Mouse (Mus musculus): ENCODE measurements at regions not wholly inside any gene's neighbourhood (a gene's known extent, or its start where the extent isn't known, plus 50 kb on each side); places are given as distances from the start of the nearest gene placed in this dataset.

- WGBS, result 57% methylated on average over 4 of the region's 4 CpGs
- H3K9me3 ChIP-seq (replicated peaks), result no peaks in the 10 kb centered on the region
- peaks cover 16% of the 10 kb centered on the region for H3K4me1 ChIP-seq
- no peak overlapping the region for H3K4me3 ChIP-seq
- H3K27ac ChIP-seq (replicated peaks), result no peak overlapping the region
- no peaks in the 10 kb centered on the region for H3K27me3 ChIP-seq (ENCODE audit: low read depth, poor library complexity, severe bottlenecking)
- DNase-seq (ENCODE audit: low spot score), result peak; percentile 50
- H3K36me3 ChIP-seq, result no peaks in the 10 kb centered on the region
Observed at GRCm38 (mm10) chr7:111969198-111969887, 54.0 kb upstream of the Usp47 start.

GRCm38 (mm10) chr7:111968261-111968660, 55.0 kb upstream of the Usp47 start:
- Histone ChIP-seq H3K4me1 (peaks cover 16% of the 10 kb centered on the region), H3K27ac (replicated peaks) (no peak overlapping the region), H3K27me3 (ENCODE audit: low read depth, poor library complexity, severe bottlenecking) (no peaks in the 10 kb centered on the region), H3K36me3 (no peaks in the 10 kb centered on the region), H3K4me3 (no peak overlapping the region), H3K9me3 (replicated peaks) (no peaks in the 10 kb centered on the region)
- WGBS, result 48% methylated on average over 5 of the region's 5 CpGs
- no peak for DNase-seq (ENCODE audit: low spot score)

GRCm38 (mm10) chr7:111966716-111967115, 56.6 kb upstream of the Usp47 start:
- 86% methylated on average over 3 of the region's 3 CpGs for WGBS
- Histone ChIP-seq H3K27ac (replicated peaks) (no peak overlapping the region), H3K36me3 (no peaks in the 10 kb centered on the region), H3K27me3 (ENCODE audit: low read depth, poor library complexity, severe bottlenecking) (no peaks in the 10 kb centered on the region), H3K4me1 (peaks cover 16% of the 10 kb centered on the region), H3K4me3 (no peak overlapping the region), H3K9me3 (replicated peaks) (no peaks in the 10 kb centered on the region)
- no peak for DNase-seq (ENCODE audit: low spot score)

GRCm38 (mm10) chr7:111963969-111964368, 59.3 kb upstream of the Usp47 start:
- Histone ChIP-seq H3K4me1 (peaks cover 14% of the 10 kb centered on the region), H3K36me3 (no peaks in the 10 kb centered on the region), H3K27ac (replicated peaks) (no peak overlapping the region), H3K9me3 (replicated peaks) (no peaks in the 10 kb centered on the region), H3K27me3 (ENCODE audit: low read depth, poor library complexity, severe bottlenecking) (no peaks in the 10 kb centered on the region), H3K4me3 (no peak overlapping the region)
- no peak for DNase-seq (ENCODE audit: low spot score)
- WGBS, result 95% methylated on average over 1 of the region's 1 CpGs

GRCm38 (mm10) chr7:111959977-111960376, 63.3 kb upstream of the Usp47 start:
- WGBS, result 85% methylated on average over 3 of the region's 3 CpGs
- no peak overlapping the region for H3K27ac ChIP-seq (replicated peaks)
- H3K4me3 ChIP-seq, result no peak overlapping the region
- no peaks in the 10 kb centered on the region for H3K4me1 ChIP-seq
- H3K36me3 ChIP-seq, result no peaks in the 10 kb centered on the region
- no peaks in the 10 kb centered on the region for H3K9me3 ChIP-seq (replicated peaks)
- no peaks in the 10 kb centered on the region for H3K27me3 ChIP-seq (ENCODE audit: low read depth, poor library complexity, severe bottlenecking)
- no peak for DNase-seq (ENCODE audit: low spot score)

- no peak for DNase-seq (ENCODE audit: low spot score)
- H3K27ac ChIP-seq (replicated peaks), result no peak overlapping the region
- WGBS, result 76% methylated on average over 2 of the region's 2 CpGs
Observed at GRCm38 (mm10) chr7:111956671-111957070, 66.6 kb upstream of the Usp47 start.

GRCm38 (mm10) chr7:111939631-111940030, 83.7 kb upstream of the Usp47 start:
- H3K9me3 ChIP-seq (replicated peaks), result no peaks in the 10 kb centered on the region
- WGBS, result 91% methylated on average over 4 of the region's 4 CpGs

More at GRCm38 (mm10) chr7:111956671-111957070, 66.6 kb upstream of the Usp47 start:
- Histone ChIP-seq H3K9me3 (replicated peaks) (no peaks in the 10 kb centered on the region), H3K27me3 (ENCODE audit: low read depth, poor library complexity, severe bottlenecking) (no peaks in the 10 kb centered on the region), H3K4me1 (no peaks in the 10 kb centered on the region), H3K36me3 (no peaks in the 10 kb centered on the region), H3K4me3 (no peak overlapping the region)

GRCm38 (mm10) chr7:111937547-111937946, 85.8 kb upstream of the Usp47 start:
- no peak for DNase-seq (ENCODE audit: low spot score)
- no peak overlapping the region for H3K27ac ChIP-seq (replicated peaks)
- no peaks in the 10 kb centered on the region for H3K4me1 ChIP-seq
- 85% methylated on average over 3 of the region's 3 CpGs for WGBS
- H3K36me3 ChIP-seq, result no peaks in the 10 kb centered on the region
- H3K9me3 ChIP-seq (replicated peaks), result no peaks in the 10 kb centered on the region
- H3K27me3 ChIP-seq (ENCODE audit: low read depth, poor library complexity, severe bottlenecking), result no peaks in the 10 kb centered on the region
- no peak overlapping the region for H3K4me3 ChIP-seq

More at GRCm38 (mm10) chr7:111939631-111940030, 83.7 kb upstream of the Usp47 start:
- Histone ChIP-seq H3K4me3 (no peak overlapping the region), H3K4me1 (no peaks in the 10 kb centered on the region), H3K36me3 (no peaks in the 10 kb centered on the region), H3K27me3 (ENCODE audit: low read depth, poor library complexity, severe bottlenecking) (no peaks in the 10 kb centered on the region), H3K27ac (replicated peaks) (no peak overlapping the region)
- no peak for DNase-seq (ENCODE audit: low spot score)

- 85% methylated on average over 2 of the region's 2 CpGs for WGBS
- no peak for DNase-seq (ENCODE audit: low spot score)
- H3K36me3 ChIP-seq, result no peaks in the 10 kb centered on the region
- no peaks in the 10 kb centered on the region for H3K4me1 ChIP-seq
- no peaks in the 10 kb centered on the region for H3K27me3 ChIP-seq (ENCODE audit: low read depth, poor library complexity, severe bottlenecking)
- no peak overlapping the region for H3K4me3 ChIP-seq
- H3K9me3 ChIP-seq (replicated peaks), result no peaks in the 10 kb centered on the region
- H3K27ac ChIP-seq (replicated peaks), result no peak overlapping the region
Observed at GRCm38 (mm10) chr7:111937102-111937501, 86.2 kb upstream of the Usp47 start.

GRCm38 (mm10) chr7:111932725-111933124, 90.6 kb upstream of the Usp47 start:
- Histone ChIP-seq H3K4me1 (no peaks in the 10 kb centered on the region), H3K9me3 (replicated peaks) (no peaks in the 10 kb centered on the region), H3K27me3 (ENCODE audit: low read depth, poor library complexity, severe bottlenecking) (no peaks in the 10 kb centered on the region), H3K4me3 (no peak overlapping the region), H3K27ac (replicated peaks) (no peak overlapping the region), H3K36me3 (no peaks in the 10 kb centered on the region)
- no peak for DNase-seq (ENCODE audit: low spot score)
- 95% methylated on average over 2 of the region's 2 CpGs for WGBS

GRCm38 (mm10) chr7:111919961-111920360, 103.3 kb upstream of the Usp47 start:
- DNase-seq (ENCODE audit: low spot score), result no peak
- H3K9me3 ChIP-seq (replicated peaks), result no peaks in the 10 kb centered on the region
- H3K27me3 ChIP-seq (ENCODE audit: low read depth, poor library complexity, severe bottlenecking), result no peaks in the 10 kb centered on the region
- WGBS, result 87% methylated on average over 1 of the region's 1 CpGs
- no peak overlapping the region for H3K4me3 ChIP-seq
- no peaks in the 10 kb centered on the region; the same call in 1 of the 2 replicates for H3K4me1 ChIP-seq
- H3K36me3 ChIP-seq, result no peaks in the 10 kb centered on the region
- H3K27ac ChIP-seq (replicated peaks), result no peak overlapping the region

- Histone ChIP-seq H3K27ac (replicated peaks) (no peak overlapping the region), H3K4me1 (no peaks in the 10 kb centered on the region), H3K9me3 (replicated peaks) (0 out of 2 replicates have a peak, but pooled peaks cover 8% of the 10 kb centered on the region), H3K4me3 (no peak overlapping the region), H3K27me3 (ENCODE audit: low read depth, poor library complexity, severe bottlenecking) (no peaks in the 10 kb centered on the region), H3K36me3 (no peaks in the 10 kb centered on the region)
- no peak for DNase-seq (ENCODE audit: low spot score)
- 88% methylated on average over 7 of the region's 7 CpGs for WGBS
Observed at GRCm38 (mm10) chr7:111903741-111904231, 119.5 kb upstream of the Usp47 start.

- Histone ChIP-seq H3K9me3 (replicated peaks) (0 out of 2 replicates have a peak, but pooled peaks cover 8% of the 10 kb centered on the region), H3K36me3 (no peaks in the 10 kb centered on the region), H3K27ac (replicated peaks) (no peak overlapping the region), H3K4me1 (no peaks in the 10 kb centered on the region), H3K4me3 (no peak overlapping the region), H3K27me3 (ENCODE audit: low read depth, poor library complexity, severe bottlenecking) (no peaks in the 10 kb centered on the region)
- WGBS, result 93% methylated on average over 1 of the region's 1 CpGs
- no peak for DNase-seq (ENCODE audit: low spot score)
Observed at GRCm38 (mm10) chr7:111897016-111897415, 117.2 kb upstream of the Galnt18 start.

Data from midbrain, embryonic 10.5 days (tissue).